Mouse (Mus musculus): Measurements from ENCODE around the gene Nlgn2. TPM values are rescaled to one million over a fixed set of nuclear protein-coding genes. Genes with fewer than 3 reads are reported as not detected.

Nlgn2 gene
- total and polyA plus RNA-seq, 2 experiments from 2014 or later: 23.5 to 137 TPM

DNA sequence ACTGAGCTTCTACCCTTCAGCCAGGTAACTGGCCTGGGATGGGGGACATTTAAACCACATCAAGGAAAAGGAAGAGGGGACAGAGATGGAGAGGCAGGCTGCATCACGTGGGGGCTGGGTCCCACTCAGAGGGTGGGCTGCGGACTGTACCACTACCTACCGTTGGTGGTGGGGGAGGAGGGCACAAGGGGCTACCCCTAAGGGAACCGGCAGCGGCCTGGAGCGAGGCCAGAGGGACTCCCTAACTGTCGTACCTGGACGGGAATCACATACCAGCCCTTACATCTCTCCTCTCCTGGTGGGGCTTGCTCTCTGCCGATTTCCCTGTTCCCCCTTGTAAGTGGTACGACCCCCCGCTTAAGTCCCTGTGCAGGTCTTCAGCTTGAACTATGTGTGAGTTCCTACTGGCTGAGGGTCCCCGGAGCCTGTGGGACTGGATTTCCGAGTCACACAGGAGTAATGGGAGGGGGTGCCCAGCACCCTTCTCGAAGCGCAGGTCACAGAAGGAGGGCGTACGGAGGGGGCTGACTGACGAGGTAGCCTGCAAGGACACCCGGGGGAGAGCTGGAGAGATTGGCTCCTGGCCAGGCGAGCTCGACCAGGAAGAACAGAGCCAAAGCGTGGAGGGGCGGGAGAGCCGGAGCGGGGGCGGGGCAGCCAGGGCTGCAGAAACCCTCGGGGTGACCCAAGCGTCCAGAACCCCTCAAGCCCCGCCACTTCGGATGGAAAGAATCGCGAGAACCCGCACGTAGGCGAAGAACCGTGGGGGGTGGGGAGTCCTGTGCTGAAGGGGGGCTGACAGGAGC, 37.0 kb downstream of the Nlgn2 start:
- Histone ChIP-seq H3K9ac (replicated peaks; ENCODE audit: low read length, poor library complexity, severe bottlenecking) (peak overlapping the region; percentile 68), H3K4me3 (ENCODE audit: low read depth, low read length) (peak overlapping the region; percentile 49), H3K36me3 (ENCODE audit: insufficient read depth, low read length) (0 out of 2 replicates have a peak, but pooled peaks cover 6% of the 10 kb centered on the region), H3K27ac (ENCODE audit: low read depth, low read length) (peak overlapping the region; percentile 90), H3K27me3 (ENCODE audit: insufficient read depth, low read length) (peaks cover 4% of the 10 kb centered on the region; the same call in 1 of the 2 replicates), H3K4me2 (ENCODE audit: low read depth, low read length, poor library complexity, severe bottlenecking) (peak overlapping the region; percentile 96), H3K9me3 (ENCODE audit: low read length) (no peaks in the 10 kb centered on the region), H3K4me1 (ENCODE audit: insufficient read depth, low read length) (peaks cover 11% of the 10 kb centered on the region; the same call in 1 of the 2 replicates)
- peak; percentile 90 for DNase-seq (ENCODE audit: low spot score)
- no peak for TF ChIP-seq CTCF (IDR thresholded peaks at IDR 0.05)
- WGBS: under 1% methylated on average over 34 of the region's 36 CpGs
- ATAC-seq (ENCODE audit: low FRiP score): peak; percentile 81

DNA sequence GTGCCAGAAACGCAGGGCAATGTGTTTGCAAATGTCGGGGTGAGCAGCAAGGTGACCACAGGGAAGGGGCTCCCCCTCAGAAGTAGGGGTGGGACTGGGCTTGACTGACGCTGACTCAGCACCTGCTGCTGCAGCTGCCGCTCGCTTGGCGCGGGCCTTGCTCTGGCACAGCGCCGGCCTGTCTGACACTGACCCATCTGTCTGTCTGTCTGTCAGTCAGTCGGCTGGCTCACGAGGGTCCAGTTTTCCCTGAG, 37.5 kb downstream of the Nlgn2 start:
- DNase-seq (ENCODE audit: low spot score): no peak
- peaks cover under 1% of the 10 kb centered on the region; the same call in 1 of the 2 replicates for H3K27me3 ChIP-seq (ENCODE audit: insufficient read depth, low read length)
- H3K9me3 ChIP-seq (ENCODE audit: low read length): no peaks in the 10 kb centered on the region
- H3K36me3 ChIP-seq (ENCODE audit: insufficient read depth, low read length): 0 out of 2 replicates have a peak, but pooled peaks cover 6% of the 10 kb centered on the region
- H3K27ac ChIP-seq (ENCODE audit: low read depth, low read length): peak overlapping the region; percentile 90
- WGBS: under 1% methylated on average over 11 of the region's 11 CpGs
- H3K4me1 ChIP-seq (ENCODE audit: insufficient read depth, low read length): peaks cover 10% of the 10 kb centered on the region; the same call in 1 of the 2 replicates
- no peak for TF ChIP-seq CTCF (IDR thresholded peaks at IDR 0.05)
- H3K4me2 ChIP-seq (ENCODE audit: low read depth, low read length, poor library complexity, severe bottlenecking): peak overlapping the region; percentile 96
- peak; percentile 14 for ATAC-seq (ENCODE audit: low FRiP score)
- peak overlapping the region; percentile 49 for H3K4me3 ChIP-seq (ENCODE audit: low read depth, low read length)
- peak overlapping the region; percentile 68 for H3K9ac ChIP-seq (replicated peaks; ENCODE audit: low read length, poor library complexity, severe bottlenecking)

- peak overlapping the region; percentile 49 for H3K4me3 ChIP-seq (ENCODE audit: low read depth, low read length)
- H3K27me3 ChIP-seq (ENCODE audit: insufficient read depth, low read length): no peaks in the 10 kb centered on the region; the same call in 1 of the 2 replicates
- no peak for TF ChIP-seq CTCF (IDR thresholded peaks at IDR 0.05)
- 0 out of 2 replicates have a peak, but pooled peaks cover 6% of the 10 kb centered on the region for H3K36me3 ChIP-seq (ENCODE audit: insufficient read depth, low read length)
- 11% methylated on average over 12 of the region's 12 CpGs for WGBS
- peak overlapping the region; percentile 68 for H3K9ac ChIP-seq (replicated peaks; ENCODE audit: low read length, poor library complexity, severe bottlenecking)
- H3K9me3 ChIP-seq (ENCODE audit: low read length): no peaks in the 10 kb centered on the region
- peak overlapping the region; percentile 96 for H3K4me2 ChIP-seq (ENCODE audit: low read depth, low read length, poor library complexity, severe bottlenecking)
- peak overlapping the region; percentile 90 for H3K27ac ChIP-seq (ENCODE audit: low read depth, low read length)
- peak; percentile 48 for DNase-seq (ENCODE audit: low spot score)
- H3K4me1 ChIP-seq (ENCODE audit: insufficient read depth, low read length): peaks cover 8% of the 10 kb centered on the region; the same call in 1 of the 2 replicates
- ATAC-seq (ENCODE audit: low FRiP score): no peak
These were observed 38.0 kb downstream of the Nlgn2 start for GRCm38 (mm10) chr11:69799394-69800137.

DNA sequence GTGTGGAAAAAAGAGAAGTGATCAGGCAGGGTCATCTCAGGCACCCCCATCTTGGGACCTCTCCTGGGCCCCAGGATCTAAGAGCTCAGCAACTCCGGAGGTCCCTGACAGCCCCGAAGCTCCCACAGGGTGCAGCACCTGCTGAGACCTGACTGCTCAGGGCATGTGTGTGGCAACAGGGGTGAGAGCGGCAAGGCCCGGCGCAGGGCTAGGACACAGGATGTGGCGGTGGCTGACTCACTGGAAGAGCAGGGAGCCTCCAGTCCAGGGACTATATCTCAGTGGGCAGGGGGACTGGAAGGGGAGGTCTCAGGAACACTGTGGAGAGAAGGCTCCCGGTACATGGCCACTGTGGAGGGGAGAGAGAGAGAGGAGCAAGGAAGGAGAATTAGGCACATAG, 39.7 kb downstream of the Nlgn2 start:
- H3K36me3 ChIP-seq (ENCODE audit: insufficient read depth, low read length): 0 out of 2 replicates have a peak, but pooled peaks cover 6% of the 10 kb centered on the region
- ATAC-seq (ENCODE audit: low FRiP score): no peak
- H3K4me2 ChIP-seq (ENCODE audit: low read depth, low read length, poor library complexity, severe bottlenecking): no peak overlapping the region
- H3K9me3 ChIP-seq (ENCODE audit: low read length): no peaks in the 10 kb centered on the region
- no peak overlapping the region for H3K4me3 ChIP-seq (ENCODE audit: low read depth, low read length)
- no peak overlapping the region for H3K9ac ChIP-seq (replicated peaks; ENCODE audit: low read length, poor library complexity, severe bottlenecking)
- DNase-seq (ENCODE audit: low spot score): no peak
- no peak overlapping the region for H3K27ac ChIP-seq (ENCODE audit: low read depth, low read length)
- WGBS: 72% methylated on average over 7 of the region's 7 CpGs
- H3K27me3 ChIP-seq (ENCODE audit: insufficient read depth, low read length): no peaks in the 10 kb centered on the region; the same call in 1 of the 2 replicates
- no peak for TF ChIP-seq CTCF (IDR thresholded peaks at IDR 0.05)
- H3K4me1 ChIP-seq (ENCODE audit: insufficient read depth, low read length): peaks cover 8% of the 10 kb centered on the region; the same call in 1 of the 2 replicates

DNA sequence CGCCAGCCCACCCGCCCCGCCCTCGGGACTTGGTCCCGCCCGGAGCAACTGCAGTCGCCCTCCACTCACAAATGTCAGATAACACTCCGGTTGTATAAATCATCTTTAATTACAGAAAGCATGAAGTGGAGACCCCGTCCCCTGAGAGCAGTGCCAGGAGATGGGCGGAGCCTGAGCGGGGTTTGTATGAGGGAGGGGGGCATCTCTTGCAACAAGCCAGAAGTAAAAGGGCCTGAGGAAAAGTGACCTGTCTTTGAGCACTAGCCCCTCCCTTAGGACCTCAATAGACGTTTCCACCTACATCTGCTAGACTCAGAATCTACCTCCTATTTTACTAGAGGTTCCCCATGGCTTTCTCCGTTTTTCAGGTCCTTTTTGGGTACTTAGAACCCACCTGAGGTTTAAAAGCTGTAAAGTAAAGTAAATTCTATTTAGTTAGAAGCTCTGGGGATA, 41.6 kb downstream of the Nlgn2 start:
- H3K27ac ChIP-seq (ENCODE audit: low read depth, low read length): no peak overlapping the region
- peak overlapping the region; percentile 80 for H3K4me2 ChIP-seq (ENCODE audit: low read depth, low read length, poor library complexity, severe bottlenecking)
- no peaks in the 10 kb centered on the region; the same call in 1 of the 2 replicates for H3K27me3 ChIP-seq (ENCODE audit: insufficient read depth, low read length)
- 5% methylated on average over 12 of the region's 13 CpGs for WGBS
- no peak overlapping the region for H3K9ac ChIP-seq (replicated peaks; ENCODE audit: low read length, poor library complexity, severe bottlenecking)
- H3K9me3 ChIP-seq (ENCODE audit: low read length): no peaks in the 10 kb centered on the region
- DNase-seq (ENCODE audit: low spot score) (no peak), ATAC-seq (ENCODE audit: low FRiP score) (no peak)
- TF ChIP-seq CTCF (IDR thresholded peaks at IDR 0.05): no peak
- 0 out of 2 replicates have a peak, but pooled peaks cover 6% of the 10 kb centered on the region for H3K36me3 ChIP-seq (ENCODE audit: insufficient read depth, low read length)
- H3K4me3 ChIP-seq (ENCODE audit: low read depth, low read length): peak overlapping the region; percentile 40
- H3K4me1 ChIP-seq (ENCODE audit: insufficient read depth, low read length): peaks cover 8% of the 10 kb centered on the region; the same call in 1 of the 2 replicates

Data from midbrain, postnatal 0 days (tissue).